Mouse (Mus musculus): ENCODE data around the gene Ppm1e.
"Not testable (repeated sequence)": the region's sequence is repeated elsewhere in the genome, so short reads cannot be mapped to it uniquely, and the experiment has no call there.

GRCm38 (mm10) chr11:87261705-87262104 is 97.1 kb downstream of the Ppm1e start:
- TF ChIP-seq POLR2A (IDR thresholded peaks at IDR 0.05; ENCODE audit: low read depth, low read length); CTCF (conservative IDR thresholded peaks at IDR 0.05; ENCODE audit: insufficient read depth, insufficient read length, low read depth, low read length): not testable (repeated sequence)
